Mouse (Mus musculus) MEL (cell line): ENCODE measurements around the gene Kdm6b. TPM values are rescaled to one million over a fixed set of nuclear protein-coding genes. Genes with fewer than 3 reads are reported as not detected.

ENCODE experiments used
- DNase-seq: peaks from one replicate; pipeline ENCODE4 v3.0.0; 2011; ENCODE audit warnings: low read depth, low spot score
- H3K27ac ChIP-seq: 2 replicates; pipeline ENCODE4 v1.5.1; 2012; ENCODE audit warnings: low read depth, mild to moderate bottlenecking, control low read depth, low read length, moderate library complexity; ENCODE audit not compliant: control insufficient read depth
- H3K27me3 ChIP-seq, 2 experiments: fragments of 150-350 bp in 1 of 2; sonication (generic) in 1 of 2; 2 replicates each; pipeline ENCODE4 v1.6.1; 2012; ENCODE audit warnings: low read length in 2 of 2, mild to moderate bottlenecking in 2 of 2, improper control_type of control experiment in 1 of 2, moderate library complexity in 1 of 2; ENCODE audit not compliant: insufficient read depth in 2 of 2, control insufficient read depth in 1 of 2
- H3K36me3 ChIP-seq, 2 experiments: 2 replicates each; pipeline ENCODE4 v1.6.1; 2012 to 2014; ENCODE audit warnings: low read length in 2 of 2, improper control_type of control experiment in 1 of 2, inconsistent platforms in 1 of 2, mild to moderate bottlenecking in 1 of 2; ENCODE audit not compliant: insufficient read depth in 2 of 2, control insufficient read depth in 1 of 2
- H3K4me1 ChIP-seq, 2 experiments: fragments of 150-350 bp in 1 of 2; sonication (generic) in 1 of 2; 2 replicates each; pipeline ENCODE4 v1.6.1; 2012; ENCODE audit warnings: low read length in 2 of 2, improper control_type of control experiment in 1 of 2, mild to moderate bottlenecking in 1 of 2; ENCODE audit not compliant: insufficient read depth in 2 of 2, control insufficient read depth in 1 of 2
- H3K4me3 ChIP-seq, 2 experiments: fragments of 150-350 bp in 1 of 2; sonication (generic) in 1 of 2; 2 replicates each; pipeline ENCODE4 v1.5.1; 2012; ENCODE audit warnings: low read depth in 2 of 2, low read length in 2 of 2, mild to moderate bottlenecking in 2 of 2, moderate library complexity in 2 of 2, control low read depth in 1 of 2, improper control_type of control experiment in 1 of 2; ENCODE audit not compliant: control insufficient read depth in 1 of 2, insufficient read depth in 1 of 2
- H3K79me2 ChIP-seq: 2 replicates; pipeline ENCODE4 v1.6.1; 2012; ENCODE audit warnings: mild to moderate bottlenecking, low read length, moderate library complexity; ENCODE audit not compliant: control insufficient read depth, poor library complexity, insufficient read depth
- H3K9ac ChIP-seq: 2 replicates; pipeline ENCODE4 v1.6.1; 2012; ENCODE audit warnings: low read depth, mild to moderate bottlenecking, control low read depth, low read length, moderate library complexity; ENCODE audit not compliant: control insufficient read depth, poor library complexity, severe bottlenecking
- H3K9me3 ChIP-seq: fragments of 150-350 bp; sonication (generic); replicated peaks from 2 replicates; pipeline ENCODE4 v1.6.1; 2012; ENCODE audit warnings: mild to moderate bottlenecking, low read length, improper control_type of control experiment, moderate library complexity; ENCODE audit not compliant: insufficient read depth
- BHLHE40 ChIP-seq: IDR thresholded peaks from 2 replicates; pipeline ENCODE4 v1.6.1; 2012; ENCODE audit warnings: low read depth, mild to moderate bottlenecking, inconsistent platforms, low read length, improper control_type of control experiment, borderline replicate concordance
- CHD1 ChIP-seq: IDR thresholded peaks from 2 replicates; pipeline ENCODE4 v1.6.1; 2012; ENCODE audit warnings: low read depth, mild to moderate bottlenecking, inconsistent platforms, low read length, improper control_type of control experiment
- CHD2 ChIP-seq: IDR thresholded peaks from 2 replicates; pipeline ENCODE4 v1.6.1; 2011; ENCODE audit warnings: low read length, improper control_type of control experiment
- E2F4 ChIP-seq: IDR thresholded peaks from 2 replicates; pipeline ENCODE4 v1.6.1; 2011; ENCODE audit warnings: low read depth, low read length, improper control_type of control experiment, borderline replicate concordance
- ELF1 ChIP-seq: IDR thresholded peaks from 2 replicates; pipeline ENCODE4 v1.6.1; 2014; ENCODE audit warnings: low read depth, mild to moderate bottlenecking, inconsistent platforms, low read length, improper control_type of control experiment, moderate library complexity
- HCFC1 ChIP-seq: IDR thresholded peaks from 2 replicates; pipeline ENCODE4 v1.6.1; 2012; ENCODE audit warnings: low read depth, mild to moderate bottlenecking, inconsistent platforms, low read length, improper control_type of control experiment, moderate library complexity
- MAFK ChIP-seq: IDR thresholded peaks from 2 replicates; pipeline ENCODE4 v1.6.1; 2011; ENCODE audit warnings: low read depth, mild to moderate bottlenecking, low read length, improper control_type of control experiment, borderline replicate concordance
- MAZ ChIP-seq: IDR thresholded peaks from 2 replicates; pipeline ENCODE4 v1.6.1; 2012; ENCODE audit warnings: low read depth, mild to moderate bottlenecking, inconsistent platforms, low read length, improper control_type of control experiment
- MEF2A ChIP-seq: IDR thresholded peaks from 2 replicates; pipeline ENCODE4 v1.6.1; 2014; ENCODE audit warnings: low read depth, mild to moderate bottlenecking, inconsistent platforms, low read length, improper control_type of control experiment; ENCODE audit not compliant: poor library complexity, insufficient replicate concordance, severe bottlenecking; ENCODE audit errors: extremely low read depth
- MXI1 ChIP-seq: IDR thresholded peaks from 2 replicates; pipeline ENCODE4 v1.6.1; 2011; ENCODE audit warnings: mild to moderate bottlenecking, low read depth, low read length, improper control_type of control experiment
- MYB ChIP-seq: IDR thresholded peaks from 2 replicates; pipeline ENCODE4 v1.6.1; 2011; ENCODE audit warnings: mild to moderate bottlenecking, low read depth, low read length, improper control_type of control experiment
- NELFE ChIP-seq: IDR thresholded peaks from 2 replicates; pipeline ENCODE4 v1.6.1; 2011; ENCODE audit warnings: low read depth, low read length, improper control_type of control experiment
- POLR2A ChIP-seq, 2 experiments: IDR thresholded peaks; 2 replicates each; pipeline ENCODE4 v1.6.1; 2011 to 2012; ENCODE audit warnings: low read length in 2 of 2, mild to moderate bottlenecking in 2 of 2, control low read depth in 1 of 2, improper control_type of control experiment in 1 of 2, low read depth in 1 of 2, moderate library complexity in 1 of 2; ENCODE audit not compliant: control insufficient read depth in 1 of 2, insufficient read depth in 1 of 2, poor library complexity in 1 of 2
- POLR2AphosphoS2 ChIP-seq: IDR thresholded peaks from 2 replicates; pipeline ENCODE4 v1.6.1; 2011; ENCODE audit warnings: low read length, improper control_type of control experiment
- RCOR1 ChIP-seq: IDR thresholded peaks from 2 replicates; pipeline ENCODE4 v1.6.1; 2012; ENCODE audit warnings: low read depth, mild to moderate bottlenecking, inconsistent platforms, low read length, improper control_type of control experiment
- SIN3A ChIP-seq: IDR thresholded peaks from 2 replicates; pipeline ENCODE4 v1.6.1; 2012; ENCODE audit warnings: low read length, improper control_type of control experiment, inconsistent platforms
- TCF12 ChIP-seq: IDR thresholded peaks from 2 replicates; pipeline ENCODE4 v1.6.1; 2014; ENCODE audit warnings: low read depth, mild to moderate bottlenecking, inconsistent platforms, low read length, improper control_type of control experiment, moderate library complexity
- UBTF ChIP-seq: IDR thresholded peaks from 2 replicates; pipeline ENCODE4 v1.6.1; 2012; ENCODE audit warnings: low read depth, mild to moderate bottlenecking, inconsistent platforms, low read length, improper control_type of control experiment, moderate library complexity, borderline replicate concordance; ENCODE audit not compliant: insufficient read depth
- ZMIZ1 ChIP-seq: IDR thresholded peaks from 2 replicates; pipeline ENCODE4 v1.6.1; 2012; ENCODE audit warnings: low read depth, mild to moderate bottlenecking, inconsistent platforms, low read length, improper control_type of control experiment, moderate library complexity
- polyA plus RNA-seq, 2 experiments: library from polyadenylated mRNA; stranded (reverse) in 1 of 2; unstranded in 1 of 2; fragments of >175 nt in 1 of 2; fragments of >200 nt in 1 of 2; gene quantifications; 2 replicates each; pipeline versions ENCODE4 v1.2.1 to v1.2.4; 2012; ENCODE audit warnings: low replicate concordance in 2 of 2, low read depth in 1 of 2; ENCODE audit not compliant: insufficient read length in 2 of 2, insufficient read depth in 1 of 2, missing spikeins in 1 of 2
- total RNA-seq: library from RNA; depleted of rRNA; stranded (reverse); fragments of 300-350 nt; gene quantifications from 2 replicates; pipeline ENCODE4 v1.2.3, GENCODE M21; 2012

The Kdm6b gene
- total and polyA plus RNA-seq, 3 experiments = 5.8 to 43.4 (median 25.0) TPM

- TF ChIP-seq RCOR1 (no peak), POLR2A (IDR thresholded peaks at IDR 0.05; ENCODE audit: control insufficient read depth in 1 of 2, insufficient read depth in 1 of 2, low read depth in 1 of 2, low read length in 2 of 2, poor library complexity in 1 of 2) (no peak), MAZ (peak; percentile 73; the same call in 1 of the 2 replicates), ZMIZ1 (no peak), MXI1 (no peak), CHD2 (no peak), MAFK (no peak), CHD1 (no peak), UBTF (no peak), MEF2A (no peak), MYB (no peak), TCF12 (no peak)
Observed at GRCm38 (mm10) chr11:69431829-69432639, 18.6 kb upstream of the Kdm6b start (continued).

GRCm38 (mm10) chr11:69430631-69431030 lies 17.2 kb upstream of the Kdm6b start:
- TF ChIP-seq NELFE (no peak), POLR2AphosphoS2 (no peak), HCFC1 (no peak), ELF1 (no peak), BHLHE40 (no peak), E2F4 (no peak), SIN3A (no peak), CHD1 (no peak)
- Histone ChIP-seq H3K27ac (no peak overlapping the region), H3K79me2 (no peaks in the 10 kb centered on the region), H3K9me3 (no peaks in the 10 kb centered on the region), H3K9ac (no peak overlapping the region), H3K27me3 (peaks cover 0 to 6% of the 10 kb centered on the region in 2 experiments; a peak in 2 of 4 replicates), H3K4me3 (no peak overlapping the region), H3K4me1 (peaks cover 3 to 14% of the 10 kb centered on the region in 2 experiments), H3K36me3 (peaks cover 0 to 4% of the 10 kb centered on the region in 2 experiments; a peak in 2 of 4 replicates)
- no peak for DNase-seq
